Mouse (Mus musculus) adrenal gland, adult 10 weeks (tissue): Measurements from ENCODE around the gene Olfr110. TPM values are rescaled to one million over a fixed set of nuclear protein-coding genes. Genes with fewer than 3 reads are reported as not detected.

Experiments
- polyA plus RNA-seq: library from polyadenylated mRNA; stranded (reverse); fragments of 350-450 nt; fragmentation: Illumina TruSeq; extraction: RNeasy Lipid Tissue Mini Kit (QIAGEN cat#74804); gene quantifications from one replicate; pipeline ENCODE4 v1.2.3, GENCODE M21; 2014; ENCODE audit warnings: low read depth, low replicate concordance

The Olfr110 gene
- polyA plus RNA-seq: not detected

DNA sequence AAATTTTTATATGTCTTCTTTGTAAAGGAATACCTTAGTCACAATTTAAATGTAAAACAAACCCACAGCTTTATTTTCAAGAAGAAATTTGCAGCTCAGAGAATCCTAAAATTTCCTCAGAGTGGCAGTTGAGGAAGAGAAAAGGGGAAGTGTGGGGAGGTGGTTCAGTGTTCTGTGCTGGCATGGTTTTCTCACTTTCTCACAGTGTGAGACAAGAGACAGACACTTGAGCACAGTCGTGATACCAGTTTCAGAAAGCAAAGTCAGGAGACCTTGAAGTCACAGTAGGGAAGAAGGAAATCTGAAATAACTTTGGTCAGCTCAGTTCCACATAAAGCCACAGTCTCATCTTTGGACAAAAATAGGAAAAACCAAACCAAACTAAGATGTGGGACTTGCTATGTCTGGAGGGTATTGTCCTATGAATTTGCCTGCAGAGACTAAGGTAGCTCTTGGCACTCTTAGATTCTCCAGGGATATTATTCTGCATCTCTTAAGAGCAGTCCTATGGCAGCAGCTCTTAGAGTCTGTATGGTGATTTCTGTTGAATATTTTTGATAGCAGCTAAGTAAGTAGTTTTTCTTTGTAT lies at the start of gene Olfr110:
Olfr110 (plus strand) TSS at position 539 of the 589 bp plus-strand sequence.

DNA sequence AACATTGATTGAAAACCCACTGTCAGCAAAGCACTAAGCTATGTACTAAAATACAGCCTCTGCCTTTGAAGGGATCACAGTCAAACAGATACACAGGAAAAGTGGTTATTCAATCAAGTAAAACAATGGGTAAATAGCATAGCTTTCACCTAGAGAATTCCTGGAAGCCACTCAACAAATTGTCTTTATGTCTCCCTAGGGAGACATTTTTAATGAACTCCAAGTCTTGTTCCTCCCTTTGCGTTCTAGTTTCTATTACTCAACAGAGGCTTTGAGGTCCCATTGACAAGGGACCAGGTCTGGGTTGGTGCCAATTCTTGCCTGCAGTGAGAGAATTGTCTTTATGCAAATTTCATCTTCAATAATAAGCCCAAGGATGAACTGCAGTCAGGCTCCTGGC lies 47.1 kb upstream of the Olfr110 start, which contains the start of gene Olfr108:
Olfr108 (plus strand) TSS at position 301 of the 400 bp plus-strand sequence.

DNA sequence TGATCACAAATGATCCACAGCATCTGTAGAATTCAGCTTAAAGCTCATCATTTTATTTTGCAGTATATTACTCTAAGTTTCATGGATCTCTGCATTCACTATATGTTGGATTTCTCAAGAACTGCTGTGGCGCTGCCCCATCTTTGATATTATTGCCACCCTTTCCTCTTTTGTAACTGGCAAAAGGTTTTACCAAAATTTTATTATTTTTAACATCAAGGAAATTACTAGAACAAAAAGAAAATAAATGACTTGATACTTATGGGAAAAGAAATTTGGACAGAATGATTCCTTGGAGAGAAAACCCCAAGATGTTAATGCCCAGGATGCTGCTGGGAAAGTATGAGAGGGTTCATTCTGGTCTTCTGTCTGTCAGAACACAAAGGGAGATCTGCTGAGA lies 33.7 kb upstream of the Olfr110 start, which contains the start of gene Olfr109:
Olfr109 (plus strand) TSS at position 301 of the 400 bp plus-strand sequence.

DNA sequence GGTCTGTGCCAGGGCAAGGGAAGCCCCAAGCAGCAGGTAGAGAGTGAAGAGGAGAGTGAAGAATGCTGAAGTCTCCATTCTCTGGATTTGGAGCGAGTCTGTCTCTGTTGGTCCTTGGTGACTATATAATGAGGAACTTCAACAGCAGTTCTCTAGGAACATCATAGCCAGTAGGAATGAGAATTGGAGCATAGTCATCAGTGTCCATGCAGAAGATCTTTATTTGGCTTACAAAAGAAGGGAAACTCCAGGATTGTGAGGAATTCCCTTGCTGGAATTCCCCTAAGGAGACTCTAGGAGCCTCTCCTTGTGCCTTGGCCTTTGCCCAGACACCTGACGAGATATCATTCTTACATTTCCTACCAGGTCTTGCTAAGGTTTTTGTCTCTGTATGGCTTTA lies 8.8 kb upstream of the Olfr110 start, which contains the start of gene H2-M2:
H2-M2 (minus strand) TSS at position 101 of the 400 bp plus-strand sequence.

DNA sequence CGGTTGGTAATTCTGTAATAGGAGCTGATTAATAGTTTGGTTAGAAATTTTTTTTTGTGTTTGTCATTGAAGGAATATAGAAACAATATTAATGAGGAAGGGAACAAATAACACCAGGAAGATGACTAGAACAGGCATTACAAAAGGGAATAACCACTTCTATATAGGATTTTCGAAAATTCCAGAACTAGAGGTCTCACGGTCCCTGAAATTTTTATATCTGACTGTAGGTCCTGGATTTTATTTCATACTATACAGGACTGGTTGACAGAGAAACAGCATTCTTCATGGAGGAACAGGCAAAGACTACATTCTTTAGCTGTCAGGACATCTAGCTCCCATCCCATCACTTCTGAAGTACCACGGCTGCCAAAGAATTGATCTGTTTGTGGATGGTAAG lies 15.5 kb downstream of the Olfr110 start, which contains the start of gene Olfr111:
Olfr111 (plus strand) TSS at position 301 of the 400 bp plus-strand sequence.

Other genes with a start within 250 kb of the Olfr110 start
- gene Olfr98, start 228.7 kb upstream of the Olfr110 start, polyA plus RNA-seq: not detected
- 0.58 TPM for gene H2-M3, start 222.2 kb upstream of the Olfr110 start, polyA plus RNA-seq
- not detected for gene Olfr99, start 209.0 kb upstream of the Olfr110 start, polyA plus RNA-seq
- not detected for gene Olfr101, start 188.2 kb upstream of the Olfr110 start, polyA plus RNA-seq
- not detected for gene Olfr102, start 175.4 kb upstream of the Olfr110 start, polyA plus RNA-seq
- gene Olfr103, start 152.8 kb upstream of the Olfr110 start, polyA plus RNA-seq: not detected
- gene Olfr104-ps, start 132.9 kb upstream of the Olfr110 start, polyA plus RNA-seq: not detected
- gene Olfr105-ps, start 113.4 kb upstream of the Olfr110 start, polyA plus RNA-seq: not detected
- gene Olfr106-ps, start 102.1 kb upstream of the Olfr110 start, polyA plus RNA-seq: not detected
- gene Olfr107, start 93.2 kb upstream of the Olfr110 start, polyA plus RNA-seq: not detected
- gene Olfr108, start 47.0 kb upstream of the Olfr110 start, polyA plus RNA-seq: not detected
- not detected for gene Olfr109, start 33.6 kb upstream of the Olfr110 start, polyA plus RNA-seq
- 0.52 TPM for gene H2-M2, start 8.9 kb upstream of the Olfr110 start, polyA plus RNA-seq
- gene Olfr111, start 15.6 kb downstream of the Olfr110 start, polyA plus RNA-seq: not detected
- not detected for gene Olfr112, start 77.0 kb downstream of the Olfr110 start, polyA plus RNA-seq
- gene Olfr113, start 85.2 kb downstream of the Olfr110 start, polyA plus RNA-seq: not detected
- gene Olfr114, start 100.3 kb downstream of the Olfr110 start, polyA plus RNA-seq: not detected
- gene Olfr115, start 134.6 kb downstream of the Olfr110 start, polyA plus RNA-seq: not detected
- not detected for gene Olfr116, start 134.7 kb downstream of the Olfr110 start, polyA plus RNA-seq
- gene Olfr117, start 171.3 kb downstream of the Olfr110 start, polyA plus RNA-seq: not detected
- not detected for gene Olfr118, start 174.5 kb downstream of the Olfr110 start, polyA plus RNA-seq
- not detected for gene Olfr119, start 204.1 kb downstream of the Olfr110 start, polyA plus RNA-seq
- not detected for gene Olfr120, start 229.3 kb downstream of the Olfr110 start, polyA plus RNA-seq